Mouse (Mus musculus): ENCODE data around the gene Olfr569.

DNA sequence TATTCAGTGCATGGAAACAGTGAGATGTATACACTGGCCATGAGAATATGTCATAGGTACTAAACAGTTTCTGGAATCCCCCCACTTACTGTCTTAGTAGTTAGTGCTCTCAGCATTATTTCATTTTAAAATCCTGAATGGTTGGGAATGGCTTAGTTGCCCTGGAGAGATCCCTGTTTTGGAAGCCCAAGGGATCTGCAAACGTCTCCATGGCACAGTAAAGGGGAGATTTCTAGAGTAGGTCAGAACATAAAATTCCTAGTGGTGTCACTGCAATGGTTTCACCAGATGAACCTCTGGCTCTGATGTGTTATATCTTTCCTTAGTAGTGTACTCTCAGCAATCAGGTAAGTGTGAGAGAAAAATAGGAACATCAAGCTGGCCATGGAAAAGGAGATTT is 33.4 kb upstream of the Olfr569 start, which contains the start of gene Olfr572:
- TF ChIP-seq CTCF (IDR thresholded peaks at IDR 0.05; ENCODE audit: insufficient read depth, low read length) (no peak), POLR2A (IDR thresholded peaks at IDR 0.05; ENCODE audit: borderline replicate concordance, extremely low read depth, low read depth, low read length) (no peak)

All from lung, adult 2 months (tissue).